Mouse (Mus musculus): ENCODE data around the gene Stxbp4. TPM values are rescaled to one million over a fixed set of nuclear protein-coding genes. Genes with fewer than 3 reads are reported as not detected.

The Stxbp4 gene
- polyA plus RNA-seq, 2 experiments = 11.1 to 21.8 TPM

GRCm38 (mm10) chr11:90585754-90586153 is 52.1 kb downstream of the Stxbp4 start:
- H3K27me3 ChIP-seq (ENCODE audit: control insufficient read depth, insufficient read depth, low read length) = no peaks in the 10 kb centered on the region
- TF ChIP-seq POLR2A (IDR thresholded peaks at IDR 0.05; ENCODE audit: borderline replicate concordance, extremely low read depth, insufficient read depth, insufficient read length) = no peak
- no peak overlapping the region for H3K27ac ChIP-seq (replicated peaks; ENCODE audit: low read depth, low read length)
- ATAC-seq (ENCODE audit: low FRiP score, low read depth) = no peak
- H3K9me3 ChIP-seq (ENCODE audit: control insufficient read depth, low read length) = 0 out of 2 replicates have a peak, but pooled peaks cover 3% of the 10 kb centered on the region
- no peaks in the 10 kb centered on the region for H3K4me1 ChIP-seq (ENCODE audit: control insufficient read depth, insufficient read depth, low read length)
- no peak for DNase-seq (ENCODE audit: low spot score)
- H3K4me3 ChIP-seq (replicated peaks; ENCODE audit: low read length) = no peak overlapping the region
- H3K4me2 ChIP-seq (replicated peaks; ENCODE audit: low read depth, low read length, severe bottlenecking) = no peak overlapping the region
- peaks cover 25% of the 10 kb centered on the region for H3K36me3 ChIP-seq (ENCODE audit: control insufficient read depth, insufficient read depth, low read length)
- 94% methylated on average over 2 of the region's 2 CpGs for WGBS
- no peak overlapping the region for H3K9ac ChIP-seq (ENCODE audit: low read depth, low read length, severe bottlenecking)

GRCm38 (mm10) chr11:90577057-90577780 is 60.7 kb downstream of the Stxbp4 start:
- Histone ChIP-seq H3K27ac (replicated peaks; ENCODE audit: low read depth, low read length) (no peak overlapping the region), H3K4me2 (replicated peaks; ENCODE audit: low read depth, low read length, severe bottlenecking) (no peak overlapping the region), H3K9ac (ENCODE audit: low read depth, low read length, severe bottlenecking) (no peak overlapping the region), H3K4me1 (ENCODE audit: control insufficient read depth, insufficient read depth, low read length) (no peaks in the 10 kb centered on the region), H3K27me3 (ENCODE audit: control insufficient read depth, insufficient read depth, low read length) (no peaks in the 10 kb centered on the region), H3K36me3 (ENCODE audit: control insufficient read depth, insufficient read depth, low read length) (peaks cover 12% of the 10 kb centered on the region), H3K9me3 (ENCODE audit: control insufficient read depth, low read length) (no peaks in the 10 kb centered on the region), H3K4me3 (replicated peaks; ENCODE audit: low read length) (no peak overlapping the region)
- ATAC-seq (ENCODE audit: low FRiP score, low read depth) (no peak), DNase-seq (ENCODE audit: low spot score) (peak; percentile 45)
- TF ChIP-seq POLR2A (IDR thresholded peaks at IDR 0.05; ENCODE audit: borderline replicate concordance, extremely low read depth, insufficient read depth, insufficient read length) = no peak
- 76% methylated on average over 7 of the region's 7 CpGs for WGBS

GRCm38 (mm10) chr11:90576282-90576972 is 61.5 kb downstream of the Stxbp4 start:
- H3K4me3 ChIP-seq (replicated peaks; ENCODE audit: low read length) = no peak overlapping the region
- no peaks in the 10 kb centered on the region for H3K27me3 ChIP-seq (ENCODE audit: control insufficient read depth, insufficient read depth, low read length)
- ATAC-seq (ENCODE audit: low FRiP score, low read depth) (no peak), DNase-seq (ENCODE audit: low spot score) (no peak)
- TF ChIP-seq POLR2A (IDR thresholded peaks at IDR 0.05; ENCODE audit: borderline replicate concordance, extremely low read depth, insufficient read depth, insufficient read length) = no peak
- H3K9ac ChIP-seq (ENCODE audit: low read depth, low read length, severe bottlenecking) = no peak overlapping the region
- H3K27ac ChIP-seq (replicated peaks; ENCODE audit: low read depth, low read length) = no peak overlapping the region
- H3K4me2 ChIP-seq (replicated peaks; ENCODE audit: low read depth, low read length, severe bottlenecking) = no peak overlapping the region
- 90% methylated on average over 8 of the region's 8 CpGs for WGBS
- H3K9me3 ChIP-seq (ENCODE audit: control insufficient read depth, low read length) = no peaks in the 10 kb centered on the region
- H3K4me1 ChIP-seq (ENCODE audit: control insufficient read depth, insufficient read depth, low read length) = no peaks in the 10 kb centered on the region
- H3K36me3 ChIP-seq (ENCODE audit: control insufficient read depth, insufficient read depth, low read length) = peaks cover 17% of the 10 kb centered on the region

GRCm38 (mm10) chr11:90575491-90576048 is 62.3 kb downstream of the Stxbp4 start:
- TF ChIP-seq POLR2A (IDR thresholded peaks at IDR 0.05; ENCODE audit: borderline replicate concordance, extremely low read depth, insufficient read depth, insufficient read length) = no peak
- DNase-seq (ENCODE audit: low spot score) (no peak), ATAC-seq (ENCODE audit: low FRiP score, low read depth) (no peak)
- no peaks in the 10 kb centered on the region for H3K9me3 ChIP-seq (ENCODE audit: control insufficient read depth, low read length)
- peaks cover 24% of the 10 kb centered on the region for H3K36me3 ChIP-seq (ENCODE audit: control insufficient read depth, insufficient read depth, low read length)
- H3K27me3 ChIP-seq (ENCODE audit: control insufficient read depth, insufficient read depth, low read length) = no peaks in the 10 kb centered on the region
- no peak overlapping the region for H3K27ac ChIP-seq (replicated peaks; ENCODE audit: low read depth, low read length)
- 96% methylated on average over 7 of the region's 7 CpGs for WGBS
- H3K9ac ChIP-seq (ENCODE audit: low read depth, low read length, severe bottlenecking) = no peak overlapping the region
- no peak overlapping the region for H3K4me3 ChIP-seq (replicated peaks; ENCODE audit: low read length)
- H3K4me1 ChIP-seq (ENCODE audit: control insufficient read depth, insufficient read depth, low read length) = no peaks in the 10 kb centered on the region
- no peak overlapping the region for H3K4me2 ChIP-seq (replicated peaks; ENCODE audit: low read depth, low read length, severe bottlenecking)

- Histone ChIP-seq H3K4me1 (ENCODE audit: control insufficient read depth, insufficient read depth, low read length) (no peaks in the 10 kb centered on the region), H3K27ac (replicated peaks; ENCODE audit: low read depth, low read length) (no peak overlapping the region), H3K9ac (ENCODE audit: low read depth, low read length, severe bottlenecking) (no peak overlapping the region), H3K9me3 (ENCODE audit: control insufficient read depth, low read length) (no peaks in the 10 kb centered on the region), H3K27me3 (ENCODE audit: control insufficient read depth, insufficient read depth, low read length) (no peaks in the 10 kb centered on the region), H3K4me3 (replicated peaks; ENCODE audit: low read length) (no peak overlapping the region), H3K36me3 (ENCODE audit: control insufficient read depth, insufficient read depth, low read length) (peaks cover 34% of the 10 kb centered on the region), H3K4me2 (replicated peaks; ENCODE audit: low read depth, low read length, severe bottlenecking) (no peak overlapping the region)
- WGBS = 86% methylated on average over 2 of the region's 2 CpGs
- no peak for TF ChIP-seq POLR2A (IDR thresholded peaks at IDR 0.05; ENCODE audit: borderline replicate concordance, extremely low read depth, insufficient read depth, insufficient read length)
- no peak for DNase-seq (ENCODE audit: low spot score)
- no peak for ATAC-seq (ENCODE audit: low FRiP score, low read depth)
Observed at GRCm38 (mm10) chr11:90570646-90571259, 67.1 kb downstream of the Stxbp4 start.
